Mouse (Mus musculus): ENCODE data around the gene Btrc. TPM values are rescaled to one million over a fixed set of nuclear protein-coding genes. Genes with fewer than 3 reads are reported as not detected.

Btrc gene
- total and polyA plus RNA-seq, 3 experiments, result 11.0 to 20.7 (median 14.0) TPM

- dilution Hi-C loops (cut with MboI; ENCODE audit: extremely low pct_ligation_motif_present, extremely low pct_unique_long_range_greater_than_20kb, low sequenced_read_pairs), result no loop called here
- H3K4me3 ChIP-seq (replicated peaks in 1 of 3; ENCODE audit: low read depth in 2 of 3, low read length in 2 of 3, poor library complexity in 1 of 3), result no peak overlapping the region
- H3K9ac ChIP-seq (ENCODE audit: insufficient read depth, low read depth), result no peak overlapping the region
- no peak for DNase-seq (ENCODE audit: extremely low read depth)
- no peaks in the 10 kb centered on the region for H3K27me3 ChIP-seq (replicated peaks)
- no peaks in the 10 kb centered on the region for H3K9me3 ChIP-seq (replicated peaks; ENCODE audit: low read length)
- H3K4me2 ChIP-seq (ENCODE audit: insufficient read depth, low read depth, poor library complexity, severe bottlenecking), result no peak overlapping the region
- in situ Hi-C loops (cut with MboI; ENCODE audit: low pct_ligation_motif_present, low pct_unique_long_range_greater_than_20kb, low sequenced_read_pairs), result no loop called here
- no peaks in the 10 kb centered on the region for H3K4me1 ChIP-seq (ENCODE audit: control insufficient read depth in 1 of 2, insufficient read depth in 2 of 2)
- no peak overlapping the region for H3K27ac ChIP-seq (ENCODE audit: insufficient read depth, low read depth)
- no peaks in the 10 kb centered on the region for H3K79me2 ChIP-seq (replicated peaks; ENCODE audit: control insufficient read depth, extremely low read depth, insufficient read depth, poor library complexity, severe bottlenecking)
- TF ChIP-seq ETS1 (conservative IDR thresholded peaks at IDR 0.05; ENCODE audit: low read depth, low read length), result no peak
- TF ChIP-seq PAX5 (IDR thresholded peaks at IDR 0.05; ENCODE audit: low read length), result no peak
- TF ChIP-seq TBP (conservative IDR thresholded peaks at IDR 0.05; ENCODE audit: low read depth, low read length), result no peak
- TF ChIP-seq JUND (conservative IDR thresholded peaks at IDR 0.05; ENCODE audit: low read depth, low read length), result no peak
- TF ChIP-seq EP300 (IDR thresholded peaks at IDR 0.05; ENCODE audit: low read length), result no peak
- no peak for TF ChIP-seq MEF2A (IDR thresholded peaks at IDR 0.05; ENCODE audit: borderline replicate concordance, low read depth, low read length)
- no peak for TF ChIP-seq POLR2AphosphoS2 (IDR thresholded peaks at IDR 0.05; ENCODE audit: low read depth, low read length)
- no peak for TF ChIP-seq SIN3A (IDR thresholded peaks at IDR 0.05; ENCODE audit: low read length)
- TF ChIP-seq CTCF (conservative IDR thresholded peaks at IDR 0.05 in 1 of 2, IDR thresholded peaks at IDR 0.05 in 1 of 2; ENCODE audit: low read depth in 2 of 2, low read length in 2 of 2), result no peak
- TF ChIP-seq NELFE (IDR thresholded peaks at IDR 0.05; ENCODE audit: low read depth, low read length), result no peak
- TF ChIP-seq MXI1 (IDR thresholded peaks at IDR 0.05; ENCODE audit: low read depth, low read length), result no peak
- TF ChIP-seq USF1 (IDR thresholded peaks at IDR 0.05; ENCODE audit: low read depth, low read length), result no peak
- no peak for TF ChIP-seq ZMIZ1 (IDR thresholded peaks at IDR 0.05; ENCODE audit: low read depth, low read length)
- no peak for TF ChIP-seq GABPA (IDR thresholded peaks at IDR 0.05; ENCODE audit: insufficient replicate concordance, low read depth, low read length)
- TF ChIP-seq KAT2A (IDR thresholded peaks at IDR 0.05; ENCODE audit: insufficient replicate concordance, low read length), result no peak
- no peak for TF ChIP-seq CHD2 (IDR thresholded peaks at IDR 0.05; ENCODE audit: low read length)
- no peak for TF ChIP-seq HCFC1 (IDR thresholded peaks at IDR 0.05; ENCODE audit: low read depth, low read length)
- TF ChIP-seq MAZ (IDR thresholded peaks at IDR 0.05; ENCODE audit: low read depth, low read length), result no peak
- TF ChIP-seq E2F4 (IDR thresholded peaks at IDR 0.05; ENCODE audit: insufficient replicate concordance, low read depth, low read length), result no peak
- peaks cover 4 to 16% of the 10 kb centered on the region in 2 experiments for H3K36me3 ChIP-seq (replicated peaks in 1 of 2; ENCODE audit: control insufficient read depth in 1 of 2, insufficient read depth in 1 of 2, low read length in 1 of 2)
Measured at GRCm38 (mm10) chr19:45388551-45388950, 25.0 kb downstream of the Btrc start.

DNA sequence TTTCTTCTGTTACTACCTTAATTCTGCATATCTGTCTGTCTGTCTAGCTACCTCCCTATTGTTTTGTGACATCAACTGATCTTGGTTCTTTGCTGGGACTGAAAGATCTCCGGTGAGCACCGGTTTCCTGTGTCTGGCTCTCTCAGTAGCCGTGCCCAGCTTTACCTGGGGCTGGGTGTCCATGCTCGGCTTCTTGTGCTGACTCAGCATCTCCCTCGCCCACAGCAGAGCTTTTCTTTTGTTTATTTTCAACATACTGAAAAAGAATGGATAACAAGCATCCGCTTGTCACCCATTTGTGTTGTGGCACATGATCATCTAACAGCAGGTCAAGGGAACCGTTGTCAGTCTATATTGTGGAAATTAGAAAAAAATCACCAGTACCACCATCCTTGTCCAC, 30.5 kb downstream of the Btrc start:
- H3K4me1 ChIP-seq (ENCODE audit: control insufficient read depth in 1 of 2, insufficient read depth in 2 of 2), result no peaks in the 10 kb centered on the region
- in situ Hi-C loops (cut with MboI; ENCODE audit: low pct_ligation_motif_present, low pct_unique_long_range_greater_than_20kb, low sequenced_read_pairs), result no loop called here
- no peak overlapping the region for H3K4me3 ChIP-seq (replicated peaks in 1 of 3; ENCODE audit: low read depth in 2 of 3, low read length in 2 of 3, poor library complexity in 1 of 3)
- no peak overlapping the region for H3K9ac ChIP-seq (ENCODE audit: insufficient read depth, low read depth)
- no peaks in the 10 kb centered on the region for H3K9me3 ChIP-seq (replicated peaks; ENCODE audit: low read length)
- H3K79me2 ChIP-seq (replicated peaks; ENCODE audit: control insufficient read depth, extremely low read depth, insufficient read depth, poor library complexity, severe bottlenecking), result no peaks in the 10 kb centered on the region
- dilution Hi-C loops (cut with MboI; ENCODE audit: extremely low pct_ligation_motif_present, extremely low pct_unique_long_range_greater_than_20kb, low sequenced_read_pairs), result no loop called here
- DNase-seq (ENCODE audit: extremely low read depth), result no peak
- H3K27ac ChIP-seq (ENCODE audit: insufficient read depth, low read depth), result no peak overlapping the region
- no peaks in the 10 kb centered on the region for H3K27me3 ChIP-seq (replicated peaks)
- no peak for TF ChIP-seq UBTF (IDR thresholded peaks at IDR 0.05; ENCODE audit: low read depth, low read length)
- TF ChIP-seq KAT2A (IDR thresholded peaks at IDR 0.05; ENCODE audit: insufficient replicate concordance, low read length), result no peak
- no peak for TF ChIP-seq CTCF (conservative IDR thresholded peaks at IDR 0.05 in 1 of 2, IDR thresholded peaks at IDR 0.05 in 1 of 2; ENCODE audit: low read depth in 2 of 2, low read length in 2 of 2)
- no peak for TF ChIP-seq NELFE (IDR thresholded peaks at IDR 0.05; ENCODE audit: low read depth, low read length)
- no peak for TF ChIP-seq MAX (IDR thresholded peaks at IDR 0.05; ENCODE audit: low read length)
- peak; percentile 87 for TF ChIP-seq MAFK (IDR thresholded peaks at IDR 0.05; ENCODE audit: insufficient replicate concordance, low read length)
- H3K4me2 ChIP-seq (ENCODE audit: insufficient read depth, low read depth, poor library complexity, severe bottlenecking), result no peak overlapping the region
- H3K36me3 ChIP-seq (replicated peaks in 1 of 2; ENCODE audit: control insufficient read depth in 1 of 2, insufficient read depth in 1 of 2, low read length in 1 of 2), result peaks cover 0 to 9% of the 10 kb centered on the region in 2 experiments

All from CH12.LX (cell line).